Mouse (Mus musculus) layer of hippocampus, postnatal 36 days (tissue): Measurements from ENCODE around the gene Stk32b. TPM values are rescaled to one million over a fixed set of nuclear protein-coding genes. Genes with fewer than 3 reads are reported as not detected.

ENCODE experiments used
- DNase-seq, 2 experiments: peaks; one replicate each; pipeline ENCODE4 v3.0.0; 2022
- total RNA-seq, 2 experiments: library from RNA; stranded (reverse); gene quantifications; 2 replicates each; pipeline ENCODE4 v1.2.3; 2021

The Stk32b gene
- total RNA-seq, 2 experiments from 2014 or later = 6.4 to 7.7 TPM

DNA sequence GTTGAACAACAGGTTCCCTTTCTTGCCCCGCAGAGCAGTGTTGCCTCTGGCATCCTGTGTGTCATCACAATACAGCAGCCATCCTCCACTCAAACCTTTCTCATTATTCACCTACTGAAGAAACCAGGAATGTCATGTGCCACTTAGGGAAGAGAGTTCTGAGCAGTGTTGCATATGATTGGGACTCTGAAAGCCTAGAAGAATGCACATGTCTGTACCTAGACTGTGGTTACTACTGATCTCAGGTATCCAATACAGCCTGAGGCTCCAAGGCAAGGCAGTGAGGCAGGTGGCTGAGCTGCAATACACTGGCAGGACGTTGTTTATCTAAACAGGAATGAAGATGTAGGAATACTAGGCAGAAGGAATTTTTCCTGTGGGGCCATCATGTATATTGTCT is 204.5 kb downstream of the Stk32b start:
- DNase-seq = no peak

DNA sequence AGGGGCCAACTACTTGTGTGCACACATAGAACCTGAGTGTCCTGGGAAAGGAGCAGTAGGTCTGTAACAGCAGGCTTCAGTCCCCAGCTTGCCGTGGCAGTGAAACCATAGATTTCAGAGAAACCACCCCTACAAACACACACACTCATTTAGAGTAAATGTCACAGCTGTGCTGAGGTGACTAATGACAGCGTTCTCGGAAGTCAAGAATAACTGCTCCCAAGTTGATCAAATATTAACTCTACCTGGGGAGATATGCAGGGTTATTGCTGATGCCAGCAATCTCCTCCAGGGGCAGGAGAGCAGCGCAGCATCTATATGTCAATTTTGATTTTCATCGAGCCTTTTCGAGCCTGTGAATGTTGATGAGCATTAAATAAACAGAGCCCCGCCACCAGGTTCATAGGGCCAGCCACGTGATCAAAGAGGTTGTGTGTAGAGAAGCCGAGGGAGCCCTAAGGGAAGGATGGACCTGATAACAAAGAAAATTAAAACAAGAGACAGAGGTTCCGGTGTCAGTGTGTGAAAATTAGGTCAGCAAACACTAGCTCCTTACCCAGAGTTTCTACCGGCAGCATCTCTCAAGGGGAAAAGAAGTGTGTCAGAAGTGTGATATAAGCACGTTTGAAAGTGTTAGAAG is 210.0 kb downstream of the Stk32b start:
- no peak for DNase-seq

DNA sequence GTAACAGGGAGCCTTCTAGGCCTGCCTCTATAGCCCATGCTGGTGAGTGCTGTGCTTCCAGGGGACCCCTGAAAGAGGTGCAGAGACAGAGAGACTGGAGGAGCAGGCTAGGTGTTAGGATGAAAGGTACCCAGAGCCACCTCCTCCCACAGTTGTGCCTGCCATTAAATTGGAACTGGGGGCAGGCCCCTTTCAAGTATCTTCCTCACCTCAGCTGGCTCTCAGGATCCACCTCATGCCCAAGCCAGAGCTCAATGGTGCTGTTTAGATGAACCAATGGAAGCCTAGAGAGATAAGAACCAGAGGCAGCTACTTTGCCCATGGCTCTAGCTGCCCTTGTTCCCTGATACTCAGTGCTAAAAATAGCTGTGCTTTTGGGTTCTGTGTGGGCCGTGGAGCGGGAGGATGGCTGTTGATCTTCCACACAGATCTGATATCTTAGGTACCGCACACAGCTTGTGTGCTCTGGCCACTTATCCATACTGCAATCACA is 221.9 kb downstream of the Stk32b start:
- no peak for DNase-seq

DNA sequence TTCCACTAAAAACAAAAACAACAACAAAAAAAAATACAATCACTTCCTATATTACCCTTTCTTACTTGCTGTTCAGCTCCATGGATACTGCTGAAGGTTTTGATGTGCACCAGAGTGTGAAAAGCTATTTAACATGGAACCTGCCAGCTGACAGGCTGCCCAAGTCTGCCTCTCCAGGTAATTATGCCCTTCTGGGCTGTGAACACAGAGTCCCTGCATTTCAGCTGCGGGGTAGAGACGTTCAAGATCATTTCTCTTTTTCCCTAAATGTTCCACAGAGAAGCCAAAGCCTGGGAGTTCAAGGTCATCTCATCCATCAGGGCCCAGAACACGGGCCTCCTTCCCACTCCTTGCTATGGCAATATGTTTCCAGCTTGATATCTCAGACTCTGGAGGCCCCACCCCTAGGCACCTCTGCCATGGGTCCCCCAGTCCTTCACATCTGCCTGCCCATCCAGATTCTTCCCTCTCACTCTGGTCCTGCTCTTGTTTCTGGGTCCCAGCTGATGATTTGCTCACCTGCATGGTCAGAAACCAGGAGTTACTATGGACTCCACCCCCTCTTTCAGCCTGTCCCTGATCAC is 244.9 kb downstream of the Stk32b start:
- DNase-seq = no peak

DNA sequence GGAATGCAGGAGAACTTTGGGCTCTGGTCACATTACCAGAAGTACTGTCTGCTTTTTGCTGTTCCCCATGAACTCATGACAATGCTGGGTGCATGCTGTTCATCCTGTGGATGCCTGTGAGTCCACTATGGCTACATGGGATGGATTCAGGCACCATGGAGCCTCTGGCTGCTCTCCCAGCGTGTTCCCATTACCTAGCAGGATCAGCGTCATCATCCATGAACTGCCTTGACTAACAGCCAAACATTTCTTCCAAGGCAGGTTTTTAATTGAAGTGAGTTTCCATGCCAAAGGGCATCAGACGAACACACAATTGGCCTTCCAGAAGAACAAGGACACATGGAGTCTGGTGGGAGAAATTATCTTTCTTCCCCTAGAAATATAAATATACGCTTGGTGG is 245.4 kb downstream of the Stk32b start:
- no peak for DNase-seq

DNA sequence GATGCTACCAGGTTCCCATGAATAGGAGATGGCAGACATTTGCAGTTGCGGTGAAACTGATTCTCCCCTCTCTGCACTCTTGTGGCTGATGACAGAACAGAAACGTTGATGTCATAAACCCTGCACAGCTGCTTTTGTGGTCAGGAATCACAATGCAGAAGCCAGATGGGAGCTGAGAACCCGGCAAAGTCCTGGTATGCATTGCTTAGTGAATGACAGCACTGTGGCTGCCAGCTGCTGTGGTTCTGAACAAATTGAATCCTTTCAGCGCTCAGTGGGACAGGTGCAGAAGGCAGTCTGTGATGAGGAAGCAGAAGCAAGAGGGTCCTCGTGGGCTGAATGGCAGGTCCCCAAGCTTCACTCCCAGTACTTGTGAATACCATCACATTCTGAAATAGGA is 247.9 kb downstream of the Stk32b start:
- no peak for DNase-seq

DNA sequence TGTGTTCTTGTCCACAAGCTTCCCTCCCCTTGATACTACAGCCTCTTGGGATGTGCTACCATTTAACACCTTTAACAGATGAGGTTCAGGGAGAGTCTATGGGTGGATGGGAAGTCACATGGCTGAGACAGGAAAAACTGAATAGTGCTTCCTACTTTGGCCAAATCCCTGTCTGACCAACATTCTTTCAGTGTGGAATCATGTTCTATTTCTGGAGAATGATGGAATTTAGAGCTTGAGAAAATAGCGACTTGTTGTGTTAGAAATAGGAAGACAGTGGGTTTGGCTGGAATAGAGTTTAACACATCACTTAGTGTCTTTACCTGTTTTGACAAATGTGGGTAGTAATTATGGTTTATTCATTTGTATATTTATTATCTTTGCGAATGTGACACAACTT is 249.3 kb downstream of the Stk32b start:
- DNase-seq = no peak

DNA sequence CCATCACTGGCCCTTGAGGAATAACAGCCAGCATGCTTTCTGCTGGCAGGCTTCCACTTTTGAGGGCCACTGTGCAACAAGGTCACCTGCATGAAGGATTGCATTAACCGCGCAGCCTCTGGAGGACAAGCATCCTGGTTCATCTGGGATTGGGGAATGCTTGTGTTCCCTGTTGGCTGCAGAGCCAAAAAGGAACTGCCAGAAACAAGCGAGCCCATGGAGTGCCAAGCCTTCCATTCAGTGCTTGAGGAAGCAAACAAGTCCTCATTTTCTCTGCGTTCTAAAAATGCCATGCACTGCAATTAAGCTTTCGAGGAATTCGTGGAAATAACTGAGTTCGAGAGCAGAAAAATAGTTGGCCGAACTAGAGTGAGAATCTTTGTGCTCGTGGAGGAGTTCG is 251.5 kb downstream of the Stk32b start:
- peak; percentile 3 to 28 for DNase-seq

DNA sequence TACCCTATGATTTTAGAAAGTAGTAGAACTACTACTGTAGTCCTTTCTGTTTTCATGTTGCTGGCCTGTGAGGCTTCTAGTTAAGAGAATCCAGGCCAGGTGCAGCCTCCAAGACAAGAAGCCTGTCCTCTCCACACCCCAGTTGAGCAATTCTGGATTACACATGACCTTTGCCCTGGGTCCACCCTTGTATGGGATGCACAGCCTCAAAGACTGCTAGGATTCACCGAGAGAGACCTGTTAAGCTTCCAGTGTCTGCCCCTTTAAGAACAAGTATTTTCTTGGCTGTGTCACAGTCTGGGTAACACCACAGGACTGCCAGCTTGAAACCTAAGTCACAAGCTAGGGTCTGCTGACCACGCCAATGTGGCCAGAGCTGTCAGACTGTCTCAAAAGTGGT is 258.7 kb downstream of the Stk32b start:
- no peak for DNase-seq

DNA sequence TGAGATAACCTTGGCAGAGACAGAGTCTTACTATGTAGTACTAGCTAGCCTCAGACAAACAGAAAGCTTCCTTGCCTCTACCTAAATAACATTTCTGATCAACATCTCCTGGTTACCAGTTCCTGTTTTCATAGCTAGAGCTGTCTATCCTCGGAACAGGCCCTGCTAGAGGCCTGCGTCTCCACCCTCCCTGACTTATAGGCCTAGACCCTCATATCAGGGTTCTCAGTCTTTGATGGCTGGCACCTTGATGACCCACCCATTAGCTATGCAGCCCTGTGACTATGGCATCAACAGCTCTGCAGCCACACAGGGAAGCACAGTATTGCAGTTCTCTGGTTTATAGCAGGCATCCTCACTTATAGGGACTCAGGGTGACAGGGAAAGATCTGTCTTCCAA is 259.1 kb downstream of the Stk32b start:
- DNase-seq = no peak

DNA sequence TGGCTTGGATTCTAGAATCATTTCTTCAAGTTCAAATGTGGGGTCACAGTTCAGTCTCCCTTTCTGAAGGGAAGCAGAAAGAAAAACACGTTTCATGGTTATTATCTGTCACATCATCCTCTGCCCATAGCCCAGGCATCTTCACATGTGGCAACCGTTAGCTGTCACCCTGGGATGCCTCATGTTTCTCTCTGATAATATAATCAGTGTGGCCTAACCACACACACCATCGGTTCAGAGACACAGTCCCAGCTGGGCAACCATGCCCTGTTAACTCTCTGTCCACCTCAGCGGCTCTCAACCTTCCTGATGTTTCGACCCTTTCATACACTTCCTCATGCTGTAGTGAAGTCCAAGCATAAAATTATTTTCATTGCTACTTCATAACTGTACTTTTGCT is 259.8 kb downstream of the Stk32b start:
- DNase-seq = no peak

DNA sequence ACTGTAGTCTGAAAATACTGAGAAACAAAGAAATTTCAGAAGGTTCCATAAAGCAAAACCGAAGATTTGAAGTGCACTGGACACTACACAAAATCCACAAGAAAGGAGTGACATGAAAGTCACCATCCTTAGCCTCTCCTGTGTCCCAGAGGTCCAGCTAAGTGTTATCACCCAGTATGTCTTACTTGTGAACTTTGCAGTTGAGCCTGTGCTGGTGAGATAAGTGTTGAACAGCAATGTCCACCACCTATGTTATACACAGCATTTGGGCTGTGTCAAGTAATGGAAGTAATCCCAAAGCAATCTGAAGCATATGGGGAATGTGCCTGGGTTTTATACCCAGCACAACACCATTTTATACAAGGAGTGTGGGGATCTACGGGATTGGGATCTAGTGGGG is 260.4 kb downstream of the Stk32b start:
- DNase-seq = no peak

DNA sequence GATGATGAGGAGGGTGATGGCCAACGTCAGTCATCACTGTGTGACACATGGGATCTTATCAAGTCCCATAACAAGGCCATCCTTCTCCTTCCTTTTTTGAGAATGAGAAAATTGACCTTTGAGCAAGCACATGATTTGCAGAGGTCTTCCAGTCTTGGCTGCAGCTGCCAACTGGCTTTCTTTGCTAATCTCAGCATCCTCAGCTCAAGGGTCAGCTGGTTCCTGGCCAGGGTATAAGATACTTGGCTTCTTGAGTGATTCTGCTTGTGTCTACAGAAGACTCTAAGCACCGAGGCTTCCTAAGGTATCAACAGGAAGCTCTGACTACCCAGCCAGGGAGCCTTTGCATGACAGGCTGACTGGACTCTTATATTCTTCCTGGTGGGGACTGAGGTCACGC is 269.4 kb downstream of the Stk32b start:
- DNase-seq = no peak

DNA sequence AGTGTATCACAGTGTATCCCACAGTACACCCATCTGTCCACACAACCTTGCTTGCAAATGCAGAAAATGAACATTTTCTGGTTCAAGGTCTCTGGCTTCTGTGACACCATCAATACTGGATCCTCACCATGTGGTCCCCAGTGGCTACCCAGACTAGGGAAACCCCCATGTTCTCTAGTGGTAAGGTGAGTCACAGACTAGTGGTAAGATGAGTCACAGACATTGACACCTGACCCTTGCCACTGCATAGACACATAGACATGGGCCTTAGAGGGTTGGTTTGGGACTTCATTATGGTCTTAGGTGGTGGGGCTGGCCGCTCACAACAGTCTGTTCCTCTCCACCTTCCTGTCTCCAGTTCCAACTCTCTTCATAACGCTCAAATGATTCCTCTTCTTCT is 274.2 kb downstream of the Stk32b start:
- DNase-seq = no peak

DNA sequence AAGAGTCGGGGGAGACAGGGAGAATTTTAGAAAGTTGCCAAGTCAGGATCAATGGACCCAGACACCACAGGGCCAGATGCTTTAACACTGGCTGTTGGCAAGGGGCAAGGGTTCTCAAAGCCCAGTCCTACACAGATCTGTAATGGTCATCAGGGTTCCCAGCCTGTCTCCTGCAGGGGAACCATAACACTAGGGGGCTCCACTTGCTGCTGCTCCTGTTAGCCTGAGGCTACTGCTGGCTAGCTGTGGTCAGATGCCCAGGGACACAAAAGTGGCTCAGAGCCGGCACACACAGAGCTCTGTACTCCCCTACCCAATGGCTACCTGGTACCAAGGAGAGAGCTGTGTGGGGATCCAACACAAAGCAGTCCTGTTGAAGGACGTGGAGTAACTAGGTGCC is 281.6 kb downstream of the Stk32b start:
- DNase-seq = no peak

DNA sequence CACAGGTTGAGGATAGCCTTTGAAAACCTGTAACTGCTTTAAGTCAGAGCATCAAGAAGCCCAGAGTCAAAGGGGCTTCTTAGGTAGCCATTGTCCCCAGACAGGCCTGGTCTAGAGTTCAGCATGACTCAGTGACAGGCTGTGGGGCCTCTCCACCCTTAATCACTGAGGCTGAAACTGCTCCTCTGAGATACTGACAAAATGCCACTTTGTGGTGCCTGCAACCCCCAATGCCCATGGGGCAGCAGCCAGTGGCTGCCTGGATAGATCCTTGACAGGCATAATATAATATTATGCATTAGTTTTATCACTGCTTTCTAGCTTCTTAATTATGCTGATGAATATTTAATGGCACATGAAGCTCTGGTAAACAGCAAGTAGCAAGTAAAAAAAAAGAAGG is 289.8 kb downstream of the Stk32b start:
- no peak for DNase-seq

DNA sequence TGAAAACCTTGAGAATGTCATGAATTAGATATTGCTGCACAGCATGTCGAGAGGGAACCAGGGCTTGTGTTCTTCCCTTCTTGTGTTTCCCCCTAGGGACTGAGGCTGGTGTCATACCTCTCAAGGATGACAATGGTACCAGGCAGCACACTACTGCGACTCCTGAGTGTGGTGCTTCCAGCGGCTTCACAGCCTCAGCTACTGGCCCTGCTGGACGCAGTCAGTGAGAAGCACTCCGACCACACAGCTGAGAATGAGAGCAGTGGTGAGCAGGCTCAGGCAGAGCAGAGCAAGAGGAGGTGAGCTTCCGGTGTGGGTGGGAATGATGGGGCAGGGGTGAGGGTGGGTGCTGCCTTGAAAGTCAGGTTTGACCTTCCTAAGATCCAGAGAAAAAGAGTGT is 297.9 kb downstream of the Stk32b start:
- no peak for DNase-seq

Other genes with a start within 250 kb of the Stk32b start
- under 1 TPM; 0.37 to 0.81 TPM for gene Cytl1, start 18.3 kb upstream of the Stk32b start, total RNA-seq
- 1 to 10 TPM; 4.7 to 5.8 TPM for gene Msx1, start 107.4 kb upstream of the Stk32b start, total RNA-seq